Mouse (Mus musculus): Measurements from ENCODE around the gene Tcaim. TPM values are rescaled to one million over a fixed set of nuclear protein-coding genes. Genes with fewer than 3 reads are reported as not detected.
A peak's percentile ranks its signal among the peaks of the same experiment; 100 is the strongest.

Tcaim gene
- 3.9 and 6.3 TPM in 2 replicates for polyA plus RNA-seq (2014; fragmentation: Nextera tagmentation; extraction: Ambion mirVana)

- peak; percentile 98 for ATAC-seq (ENCODE audit: low FRiP score, low TSS enrichment)
- Histone ChIP-seq H3K4me2 (replicated peaks; ENCODE audit: low read depth, low read length) (peak within 1 kb of the TSS; percentile 56), H3K4me3 (ENCODE audit: low read length) (peak within 1 kb of the TSS; percentile 55), H3K27me3 (ENCODE audit: control insufficient read depth, insufficient read depth, low read length) (no peaks in the 10 kb centered on the region), H3K4me1 (ENCODE audit: control insufficient read depth, insufficient read depth, low read length) (peaks cover 7% of the 10 kb centered on the region; the same call in 1 of the 2 replicates), H3K9ac (ENCODE audit: low read depth, low read length) (peak within 1 kb of the TSS; percentile 72), H3K27ac (ENCODE audit: low read depth, low read length) (peak within 1 kb of the TSS; percentile 76), H3K36me3 (ENCODE audit: control insufficient read depth, insufficient read depth, low read length) (no peaks in the 10 kb centered on the region), H3K9me3 (ENCODE audit: control insufficient read depth, low read length) (no peaks in the 10 kb centered on the region)
- WGBS, result 7% methylated on average over 42 of the region's 42 CpGs
Observed at GRCm38 (mm10) chr9:122805053-122805844, at the start of gene Tcaim. Gene Tcaim (plus strand): TSS chr9:122805539.

GRCm38 (mm10) chr9:122757614-122758013 is 47.7 kb upstream of the Tcaim start:
- H3K9ac ChIP-seq (ENCODE audit: low read depth, low read length), result no peak overlapping the region
- no peaks in the 10 kb centered on the region for H3K36me3 ChIP-seq (ENCODE audit: control insufficient read depth, insufficient read depth, low read length)
- H3K27ac ChIP-seq (ENCODE audit: low read depth, low read length), result no peak overlapping the region
- H3K4me2 ChIP-seq (replicated peaks; ENCODE audit: low read depth, low read length), result no peak overlapping the region
- WGBS, result 53% methylated on average over 2 of the region's 2 CpGs
- no peaks in the 10 kb centered on the region for H3K9me3 ChIP-seq (ENCODE audit: control insufficient read depth, low read length)
- H3K4me3 ChIP-seq (ENCODE audit: low read length), result no peak overlapping the region
- no peak for ATAC-seq (ENCODE audit: low FRiP score, low TSS enrichment)
- no peaks in the 10 kb centered on the region for H3K4me1 ChIP-seq (ENCODE audit: control insufficient read depth, insufficient read depth, low read length)
- H3K27me3 ChIP-seq (ENCODE audit: control insufficient read depth, insufficient read depth, low read length), result no peaks in the 10 kb centered on the region

GRCm38 (mm10) chr9:122760111-122760510 is 45.2 kb upstream of the Tcaim start:
- no peaks in the 10 kb centered on the region for H3K4me1 ChIP-seq (ENCODE audit: control insufficient read depth, insufficient read depth, low read length)
- no peaks in the 10 kb centered on the region for H3K9me3 ChIP-seq (ENCODE audit: control insufficient read depth, low read length)

GRCm38 (mm10) chr9:122785231-122785630 is 20.1 kb upstream of the Tcaim start:
- 74% methylated on average over 5 of the region's 5 CpGs for WGBS
- no peak overlapping the region for H3K4me3 ChIP-seq (ENCODE audit: low read length)
- no peaks in the 10 kb centered on the region for H3K36me3 ChIP-seq (ENCODE audit: control insufficient read depth, insufficient read depth, low read length)
- no peak overlapping the region for H3K4me2 ChIP-seq (replicated peaks; ENCODE audit: low read depth, low read length)
- H3K4me1 ChIP-seq (ENCODE audit: control insufficient read depth, insufficient read depth, low read length), result no peaks in the 10 kb centered on the region
- H3K27ac ChIP-seq (ENCODE audit: low read depth, low read length), result no peak overlapping the region
- no peak for ATAC-seq (ENCODE audit: low FRiP score, low TSS enrichment)
- no peaks in the 10 kb centered on the region for H3K27me3 ChIP-seq (ENCODE audit: control insufficient read depth, insufficient read depth, low read length)
- no peak overlapping the region for H3K9ac ChIP-seq (ENCODE audit: low read depth, low read length)
- H3K9me3 ChIP-seq (ENCODE audit: control insufficient read depth, low read length), result no peaks in the 10 kb centered on the region

More at GRCm38 (mm10) chr9:122760111-122760510, 45.2 kb upstream of the Tcaim start:
- H3K36me3 ChIP-seq (ENCODE audit: control insufficient read depth, insufficient read depth, low read length), result no peaks in the 10 kb centered on the region
- no peak for ATAC-seq (ENCODE audit: low FRiP score, low TSS enrichment)
- H3K27ac ChIP-seq (ENCODE audit: low read depth, low read length), result no peak overlapping the region
- H3K27me3 ChIP-seq (ENCODE audit: control insufficient read depth, insufficient read depth, low read length), result no peaks in the 10 kb centered on the region
- no peak overlapping the region for H3K4me3 ChIP-seq (ENCODE audit: low read length)
- H3K9ac ChIP-seq (ENCODE audit: low read depth, low read length), result no peak overlapping the region
- H3K4me2 ChIP-seq (replicated peaks; ENCODE audit: low read depth, low read length), result no peak overlapping the region

- ATAC-seq (ENCODE audit: low FRiP score, low TSS enrichment), result no peak
- Histone ChIP-seq H3K4me3 (ENCODE audit: low read length) (no peak overlapping the region), H3K9me3 (ENCODE audit: control insufficient read depth, low read length) (no peaks in the 10 kb centered on the region), H3K4me2 (replicated peaks; ENCODE audit: low read depth, low read length) (no peak overlapping the region), H3K27me3 (ENCODE audit: control insufficient read depth, insufficient read depth, low read length) (no peaks in the 10 kb centered on the region), H3K27ac (ENCODE audit: low read depth, low read length) (no peak overlapping the region), H3K9ac (ENCODE audit: low read depth, low read length) (no peak overlapping the region), H3K36me3 (ENCODE audit: control insufficient read depth, insufficient read depth, low read length) (no peaks in the 10 kb centered on the region), H3K4me1 (ENCODE audit: control insufficient read depth, insufficient read depth, low read length) (no peaks in the 10 kb centered on the region)
- WGBS, result 87% methylated on average over 1 of the region's 1 CpGs
Observed at GRCm38 (mm10) chr9:122786534-122786933, 18.8 kb upstream of the Tcaim start.

GRCm38 (mm10) chr9:122805845-122806341 is 554 bp downstream of the Tcaim start:
- Histone ChIP-seq H3K9ac (ENCODE audit: low read depth, low read length) (peak overlapping the region; percentile 72), H3K27me3 (ENCODE audit: control insufficient read depth, insufficient read depth, low read length) (no peaks in the 10 kb centered on the region), H3K4me2 (replicated peaks; ENCODE audit: low read depth, low read length) (peak overlapping the region; percentile 56), H3K27ac (ENCODE audit: low read depth, low read length) (peak overlapping the region; percentile 76), H3K36me3 (ENCODE audit: control insufficient read depth, insufficient read depth, low read length) (no peaks in the 10 kb centered on the region), H3K9me3 (ENCODE audit: control insufficient read depth, low read length) (no peaks in the 10 kb centered on the region), H3K4me1 (ENCODE audit: control insufficient read depth, insufficient read depth, low read length) (peaks cover 7% of the 10 kb centered on the region; the same call in 1 of the 2 replicates), H3K4me3 (ENCODE audit: low read length) (peak overlapping the region; percentile 55)
- ATAC-seq (ENCODE audit: low FRiP score, low TSS enrichment), result no peak
- WGBS, result 14% methylated on average over 10 of the region's 10 CpGs

GRCm38 (mm10) chr9:122807186-122807585 is 1.8 kb downstream of the Tcaim start:
- Histone ChIP-seq H3K4me1 (ENCODE audit: control insufficient read depth, insufficient read depth, low read length) (peaks cover 7% of the 10 kb centered on the region; the same call in 1 of the 2 replicates), H3K4me3 (ENCODE audit: low read length) (no peak overlapping the region), H3K9ac (ENCODE audit: low read depth, low read length) (no peak overlapping the region), H3K27me3 (ENCODE audit: control insufficient read depth, insufficient read depth, low read length) (no peaks in the 10 kb centered on the region), H3K4me2 (replicated peaks; ENCODE audit: low read depth, low read length) (no peak overlapping the region), H3K9me3 (ENCODE audit: control insufficient read depth, low read length) (no peaks in the 10 kb centered on the region), H3K36me3 (ENCODE audit: control insufficient read depth, insufficient read depth, low read length) (no peaks in the 10 kb centered on the region), H3K27ac (ENCODE audit: low read depth, low read length) (no peak overlapping the region)
- no peak for ATAC-seq (ENCODE audit: low FRiP score, low TSS enrichment)
- 90% methylated on average over 2 of the region's 2 CpGs for WGBS

GRCm38 (mm10) chr9:122810212-122810611 is 4.9 kb downstream of the Tcaim start:
- WGBS, result 86% methylated on average over 3 of the region's 3 CpGs
- H3K27ac ChIP-seq (ENCODE audit: low read depth, low read length), result no peak overlapping the region

GRCm38 (mm10) chr9:122812386-122812785 is 7.0 kb downstream of the Tcaim start:
- no peaks in the 10 kb centered on the region for H3K36me3 ChIP-seq (ENCODE audit: control insufficient read depth, insufficient read depth, low read length)
- H3K27ac ChIP-seq (ENCODE audit: low read depth, low read length), result no peak overlapping the region
- H3K27me3 ChIP-seq (ENCODE audit: control insufficient read depth, insufficient read depth, low read length), result no peaks in the 10 kb centered on the region
- H3K4me1 ChIP-seq (ENCODE audit: control insufficient read depth, insufficient read depth, low read length), result no peaks in the 10 kb centered on the region
- no peak for ATAC-seq (ENCODE audit: low FRiP score, low TSS enrichment)
- no peaks in the 10 kb centered on the region for H3K9me3 ChIP-seq (ENCODE audit: control insufficient read depth, low read length)
- 88% methylated on average over 5 of the region's 5 CpGs for WGBS
- H3K4me2 ChIP-seq (replicated peaks; ENCODE audit: low read depth, low read length), result no peak overlapping the region
- no peak overlapping the region for H3K4me3 ChIP-seq (ENCODE audit: low read length)
- H3K9ac ChIP-seq (ENCODE audit: low read depth, low read length), result no peak overlapping the region

More at GRCm38 (mm10) chr9:122810212-122810611, 4.9 kb downstream of the Tcaim start:
- Histone ChIP-seq H3K36me3 (ENCODE audit: control insufficient read depth, insufficient read depth, low read length) (no peaks in the 10 kb centered on the region), H3K4me2 (replicated peaks; ENCODE audit: low read depth, low read length) (no peak overlapping the region), H3K4me3 (ENCODE audit: low read length) (no peak overlapping the region), H3K9ac (ENCODE audit: low read depth, low read length) (no peak overlapping the region), H3K4me1 (ENCODE audit: control insufficient read depth, insufficient read depth, low read length) (peaks cover 7% of the 10 kb centered on the region; the same call in 1 of the 2 replicates), H3K9me3 (ENCODE audit: control insufficient read depth, low read length) (no peaks in the 10 kb centered on the region), H3K27me3 (ENCODE audit: control insufficient read depth, insufficient read depth, low read length) (no peaks in the 10 kb centered on the region)
- no peak for ATAC-seq (ENCODE audit: low FRiP score, low TSS enrichment)

Data from kidney, embryonic 14.5 days (tissue).